ENCODE assay signal across 14 mouse cellular contexts in the genomic region with DNA sequence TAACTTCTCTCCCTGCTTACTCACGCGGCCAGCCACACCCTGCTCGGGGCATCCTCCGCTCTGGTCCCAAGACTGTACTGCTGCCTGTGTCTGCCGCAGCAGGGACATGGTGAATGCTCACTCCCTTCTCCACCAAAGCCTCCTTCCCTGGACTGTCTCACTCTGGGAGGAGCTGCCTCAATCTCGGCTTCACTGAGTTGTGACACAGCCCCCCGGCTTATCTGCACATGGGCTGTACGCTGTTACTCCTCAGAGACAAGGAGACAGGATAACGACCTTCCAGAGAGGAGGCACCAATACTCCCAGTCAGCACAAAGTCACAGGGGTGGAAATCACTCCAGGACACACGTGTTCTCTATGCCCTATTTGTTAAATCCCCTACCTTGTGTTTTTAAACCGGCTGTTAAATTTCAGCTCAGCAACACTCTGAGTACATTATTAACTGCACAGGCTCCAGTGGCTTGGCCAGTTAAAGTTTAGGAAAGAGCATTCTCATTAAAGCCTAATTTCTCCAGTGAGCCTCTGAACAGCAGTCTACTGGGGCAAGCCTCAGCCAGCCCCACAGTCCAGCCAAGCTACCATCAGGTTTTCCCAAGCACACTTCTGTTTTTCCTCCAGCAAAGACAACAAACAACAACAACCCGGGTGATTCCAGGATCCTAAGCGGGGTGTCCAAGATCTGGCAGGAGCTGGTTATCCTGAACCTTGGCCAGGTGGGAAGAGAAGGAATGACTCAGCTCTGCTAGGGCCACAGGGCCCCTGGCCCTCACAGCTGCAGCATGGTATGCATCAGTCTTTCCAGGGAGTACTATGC. TPM values are rescaled to one million over a fixed set of nuclear protein-coding genes. Genes with fewer than 3 reads are reported as not detected.
A peak's percentile ranks its signal among the peaks of the same experiment; 100 is the strongest.
DNase-seq lines count a peak whose midpoint lies in the region; ATAC-seq and TF ChIP-seq lines count a peak whose summit lies in the region.
"Had no signal": no experiment of that assay in that cellular context is flagged by ENCODE, and none has a peak within 500 bp of the region (broad histone marks: within the 10 kb centered on the region; RNA-seq: fewer than 3 reads in every experiment).

No protein-coding gene starts in this region.

- H3K9me3 ChIP-seq in heart, embryonic 14.5 days (ENCODE audit: control insufficient read depth, low read length) = no peaks in the 10 kb centered on the region
- no peaks in the 10 kb centered on the region for H3K9me3 ChIP-seq in intestine, postnatal 0 days (ENCODE audit: control insufficient read depth)

- in situ Hi-C loops in Patski (cut with MboI; ENCODE audit: low pct_unique_long_range_greater_than_20kb) = no loop called here

- ATAC-seq in heart, embryonic 14.5 days (ENCODE audit: insufficient number of reproducible peaks, insufficient read depth, low FRiP score, low read depth) = peak; percentile 40; the same call in 1 of the 2 replicates
- ATAC-seq in Patski = peak; percentile 53
- ATAC-seq in intestine, postnatal 0 days = peak; percentile 81
- no peak for ATAC-seq in activated CD4-positive, CD25-positive, alpha-beta regulatory T cell, adult 4 months

- intact Hi-C loops in heart, postnatal 10 days (cut with DNase I) = no loop called here
- intact Hi-C loops in gastrocnemius, postnatal 36 days (cut with DNase I) = no loop called here

- CTCF ChIA-PET in Patski (lab: Charles Lee) = interaction anchor here (1.0 kb wide), 1 partner anchor 30 kb away, joined by 3 read pairs; no protein-coding TSS in a partner anchor

- H3K4me1 ChIP-seq in heart, embryonic 14.5 days (ENCODE audit: control insufficient read depth in 2 of 2, insufficient read depth in 2 of 2, low read length in 2 of 2) = peaks cover 5 to 9% of the 10 kb centered on the region in 2 experiments; a peak in 3 of 4 replicates
- peaks cover 6% of the 10 kb centered on the region; the same call in 1 of the 2 replicates for H3K4me1 ChIP-seq in intestine, postnatal 0 days (replicated peaks; ENCODE audit: control insufficient read depth, insufficient read depth, low read length)

- H3K27ac ChIP-seq in heart, embryonic 14.5 days (replicated peaks in 1 of 2; ENCODE audit: control insufficient read depth in 1 of 2, insufficient read depth in 1 of 2, low read depth in 2 of 2, low read length in 2 of 2) = no peak overlapping the region
- H3K27ac ChIP-seq in intestine, postnatal 0 days (ENCODE audit: low read depth, low read length) = peak overlapping the region; percentile 76
- H3K27ac ChIP-seq: macrophage had no signal

- H3K27me3 ChIP-seq in heart, embryonic 14.5 days (ENCODE audit: control insufficient read depth, insufficient read depth, low read length) = no peaks in the 10 kb centered on the region
- H3K27me3 ChIP-seq in Patski = no peaks in the 10 kb centered on the region
- no peaks in the 10 kb centered on the region for H3K27me3 ChIP-seq in intestine, postnatal 0 days (replicated peaks; ENCODE audit: control insufficient read depth, insufficient read depth, low read length)

- no peak overlapping the region; the same call in 1 of the 2 replicates for H3K9ac ChIP-seq in heart, embryonic 14.5 days (ENCODE audit: low read length)
- H3K9ac ChIP-seq in intestine, postnatal 0 days (ENCODE audit: low read depth, low read length) = no peak overlapping the region

- peak overlapping the region; percentile 28 for H3K4me2 ChIP-seq in heart, embryonic 14.5 days (ENCODE audit: low read length)
- H3K4me2 ChIP-seq in intestine, postnatal 0 days (replicated peaks; ENCODE audit: low read depth) = peak overlapping the region; percentile 17
- H3K4me2 ChIP-seq: liver, embryonic 11.5 days had no signal

- H3K36me3 ChIP-seq in heart, embryonic 14.5 days (ENCODE audit: control insufficient read depth, insufficient read depth, low read length) = no peaks in the 10 kb centered on the region
- H3K36me3 ChIP-seq in intestine, postnatal 0 days (ENCODE audit: control insufficient read depth, insufficient read depth) = no peaks in the 10 kb centered on the region

- POLR2A ChIA-PET in Patski (lab: Charles Lee) = interaction anchor here (1.2 kb wide), 1 partner anchor 10 kb away, joined by 3 read pairs; no protein-coding TSS in a partner anchor

- no peak for TF ChIP-seq CTCF in Patski (IDR thresholded peaks at IDR 0.05)
- TF ChIP-seq CTCF in intestine, postnatal 0 days (IDR thresholded peaks at IDR 0.05; ENCODE audit: low read depth) = no peak

- no peak overlapping the region for H3K4me3 ChIP-seq in heart, embryonic 14.5 days (ENCODE audit: control insufficient read depth in 1 of 2, insufficient read depth in 1 of 2, low read depth in 1 of 2, low read length in 2 of 2)
- no peak overlapping the region for H3K4me3 ChIP-seq in intestine, postnatal 0 days (ENCODE audit: low read depth, low read length)

- 22% methylated on average over 13 of the region's 13 CpGs for WGBS in heart, embryonic 14.5 days
- WGBS in intestine, postnatal 0 days = 23% methylated on average over 13 of the region's 13 CpGs

- DNase-seq in heart, postnatal 10 days = no peak
- no peak for DNase-seq in Patski (ENCODE audit: low read depth, low spot score)
- peak; percentile 76 for DNase-seq in kidney, postnatal 14 days
- no peak for DNase-seq in gastrocnemius, postnatal 36 days
- no peak for DNase-seq in ovary, postnatal 36 days (ENCODE audit: low spot score)
- DNase-seq: cerebellum, adult 9-10 months; heart, postnatal 36 days; right cerebral cortex, postnatal 14 days; thymus, postnatal 4 days had no signal

RNA-seq across cellular contexts. Expression of gene Plekha7, which starts 39.9 kb away (rescaled TPM):
- 26.1 and 28.0 TPM in 2 replicates for polyA plus RNA-seq in heart, embryonic 14.5 days (2014; fragmentation: Nextera tagmentation; extraction: Ambion mirVana)
- 10 to 100 TPM in 1 of 2 experiments, 1 to 10 TPM in 1; 9.5 to 11.9 TPM for total RNA-seq in heart, postnatal 10 days (2021)
- 31.0 TPM for polyA plus RNA-seq in Patski (2021)
- polyA plus RNA-seq in intestine, postnatal 0 days (2015; fragmentation: Nextera tagmentation; extraction: Ambion mirVana) = 17.2 and 20.2 TPM in 2 replicates
- polyA plus RNA-seq in activated CD4-positive, CD25-positive, alpha-beta regulatory T cell, adult 4 months (2017; shearing (Covaris generic)) = 10 to 100 TPM in 1 of 2 experiments, 1 to 10 TPM in 1; 4.3 to 11.3 TPM
- 1 to 10 TPM in 1 of 2 experiments, under 1 TPM in 1; 0.69 to 1.6 TPM for total RNA-seq in gastrocnemius, postnatal 36 days (2021)
